Mouse (Mus musculus) liver, adult 2 months (tissue): ENCODE results near the gene Prpf39.

Experiments used
- CTCF ChIP-seq: fragments of 200-500 bp; IDR thresholded peaks from 2 replicates; pipeline ENCODE4 v1.5.1; 2011; ENCODE audit warnings: low read depth, low read length, control low read depth
- POLR2A ChIP-seq: fragments of 200-500 bp; IDR thresholded peaks from 2 replicates; pipeline ENCODE4 v1.6.1; 2011; ENCODE audit warnings: low read length, control low read depth; ENCODE audit not compliant: insufficient read depth; ENCODE audit errors: extremely low read depth

- TF ChIP-seq POLR2A (no peak), CTCF (no peak)
Measured at GRCm38 (mm10) chr12:65065241-65065640, 29.1 kb downstream of the Prpf39 start.
